Mouse (Mus musculus) splenic B cell, adult 2 months (primary cell): ENCODE data around the gene Tamm41.

Source experiments
- DNase-seq: peaks from one replicate; pipeline ENCODE4 v3.0.0-alpha.2; 2011; ENCODE audit warnings: low read depth, low spot score
- H3K27me3 ChIP-seq: 2 replicates; pipeline ENCODE4 v1.6.1; 2012; ENCODE audit warnings: mild to moderate bottlenecking, low read length, moderate library complexity, mixed read lengths; ENCODE audit not compliant: control insufficient read depth, poor library complexity, insufficient read depth, severe bottlenecking
- H3K36me3 ChIP-seq: 2 replicates; pipeline ENCODE4 v1.6.1; 2012; ENCODE audit warnings: mild to moderate bottlenecking, low read length, moderate library complexity, mixed read lengths; ENCODE audit not compliant: control insufficient read depth, poor library complexity, insufficient read depth, severe bottlenecking

The Tamm41 gene

DNA sequence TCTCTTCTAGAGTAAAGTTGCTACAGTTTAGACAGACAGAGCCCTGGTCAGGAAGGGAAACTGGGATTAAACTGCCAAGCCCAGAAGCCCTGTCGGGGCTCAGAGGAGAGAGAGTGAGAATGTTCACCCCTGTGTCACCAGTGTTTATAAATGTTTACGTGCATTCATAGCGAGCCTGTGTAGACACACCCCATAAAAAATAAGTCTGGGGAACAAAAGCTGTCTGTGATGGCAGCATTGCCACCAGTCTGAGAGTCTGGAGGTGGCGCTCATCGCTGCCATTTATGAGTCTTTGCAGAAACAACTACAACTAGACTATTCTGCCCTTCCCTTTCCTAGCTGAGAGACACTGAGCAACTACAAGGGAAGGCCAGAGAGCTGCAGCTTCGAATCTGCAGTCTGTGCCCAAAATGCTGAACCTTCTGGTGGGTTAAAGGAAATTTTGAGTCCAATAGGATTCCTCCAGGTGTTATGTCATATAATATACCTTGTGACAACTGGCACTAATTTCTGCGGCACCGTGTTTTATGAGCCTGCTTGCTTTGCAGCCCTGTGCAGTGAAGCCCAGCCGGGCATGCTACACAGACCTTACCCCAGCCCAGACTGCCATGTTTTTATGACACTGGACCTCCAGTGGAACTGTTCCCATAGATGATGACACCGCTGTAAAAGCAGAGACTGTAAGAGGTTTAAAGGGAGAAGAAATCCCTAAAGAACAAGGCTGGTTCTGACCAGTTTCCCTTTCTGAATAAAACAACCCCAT is 79.2 kb downstream of the Tamm41 start:
- Histone ChIP-seq H3K27me3 (no peaks in the 10 kb centered on the region), H3K36me3 (no peaks in the 10 kb centered on the region)
- DNase-seq = no peak

DNA sequence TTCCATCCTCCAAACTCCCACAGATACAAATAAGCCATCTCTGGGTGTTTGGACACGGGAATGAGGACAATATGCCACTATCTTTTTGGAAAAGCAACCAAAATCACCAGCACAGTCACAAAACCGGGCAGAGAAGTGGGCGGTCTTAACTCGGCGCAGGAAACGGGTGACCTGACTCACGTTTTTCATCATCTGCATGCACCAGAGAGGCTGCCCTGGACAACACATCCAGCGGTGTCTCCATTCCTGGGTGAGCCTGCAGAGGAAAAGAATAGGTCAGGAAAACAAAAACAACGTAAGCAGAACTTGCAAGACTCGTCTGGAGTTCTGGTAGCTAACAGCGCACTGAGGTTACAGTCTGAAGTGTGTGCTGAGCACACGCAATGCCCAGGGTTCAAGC is 79.9 kb downstream of the Tamm41 start:
- no peaks in the 10 kb centered on the region for H3K36me3 ChIP-seq
- H3K27me3 ChIP-seq = no peaks in the 10 kb centered on the region
- no peak for DNase-seq

DNA sequence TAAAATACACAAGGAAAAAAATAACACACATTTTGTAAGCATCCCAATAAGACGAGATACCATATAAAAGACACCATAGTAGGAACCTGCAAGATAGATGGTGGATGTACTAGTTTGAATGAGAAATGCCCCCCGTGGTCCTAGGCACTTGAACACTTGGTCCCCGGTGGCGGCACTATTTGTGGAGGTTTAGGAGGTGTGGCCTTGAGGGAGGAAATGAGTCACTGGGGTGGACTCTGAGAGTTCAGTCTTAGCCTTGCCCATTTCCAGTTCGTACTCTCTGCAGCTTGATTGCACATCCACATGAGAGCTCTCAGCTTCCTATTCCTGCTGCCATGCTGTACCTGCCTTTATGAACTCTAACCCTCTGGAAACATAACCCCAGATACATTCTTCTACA is 83.2 kb downstream of the Tamm41 start:
- Histone ChIP-seq H3K36me3 (no peaks in the 10 kb centered on the region), H3K27me3 (no peaks in the 10 kb centered on the region)
- no peak for DNase-seq
